Mouse (Mus musculus): ENCODE data around the gene Slc25a33.

Gene Slc25a33

DNA sequence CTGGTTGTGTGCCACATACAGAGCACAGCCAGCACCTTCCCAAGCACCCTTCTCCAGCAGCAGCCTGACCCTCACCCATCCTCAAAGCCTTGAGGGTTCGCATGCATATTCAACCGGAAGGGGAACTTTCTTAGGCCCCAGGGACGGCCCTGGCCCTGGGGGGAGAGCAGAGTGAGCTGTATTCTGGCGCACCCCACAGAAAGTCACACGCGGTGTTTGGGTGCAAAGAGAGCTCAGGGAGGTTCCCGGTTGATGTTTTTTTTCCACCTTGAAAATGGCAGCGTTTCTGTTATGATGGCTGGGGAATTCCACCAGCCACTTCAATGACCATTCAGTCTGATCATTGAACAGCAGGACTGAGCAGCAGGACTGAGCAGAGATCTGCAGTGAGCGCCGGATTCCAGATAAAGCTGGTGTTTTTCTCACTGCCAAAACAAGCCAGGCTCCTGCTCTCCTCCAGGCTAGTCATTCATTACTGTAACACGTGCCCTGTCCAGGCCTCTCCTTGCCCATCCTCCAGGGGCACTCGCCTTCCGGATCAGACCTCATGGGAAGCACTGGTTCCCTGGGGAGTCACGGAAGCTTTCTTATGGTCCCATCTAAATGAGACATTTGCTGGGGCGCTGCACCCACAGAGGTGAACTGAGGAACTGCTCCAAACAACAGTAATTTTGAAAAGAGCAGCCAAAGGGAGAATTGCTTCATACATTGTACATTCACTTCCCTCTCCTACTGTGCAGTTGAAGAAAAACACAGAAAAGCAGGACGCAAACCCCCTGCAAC is 77.7 kb downstream of the Slc25a33 start:
- no peak for DNase-seq (ENCODE audit: low read depth)

All from 416B (cell line).